Mouse (Mus musculus) CD4-positive, CD25-positive, alpha-beta regulatory T cell, adult 2 months (primary cell): ENCODE data around the gene Vmn1r205.
"Not testable (repeated sequence)": the region's sequence is repeated elsewhere in the genome, so short reads cannot be mapped to it uniquely, and the experiment has no call there.

Experiments used
- DNase-seq: peaks from one replicate; pipeline ENCODE4 v3.0.0-alpha.2; 2012; ENCODE audit warnings: low read depth, low spot score

The Vmn1r205 gene

GRCm38 (mm10) chr13:22592900-22593299, at the start of gene Vmn1r205:
Vmn1r205 (minus strand) TSS chr13:22593000.
- DNase-seq = no peak

GRCm38 (mm10) chr13:22624151-22624550, 31.4 kb upstream of the Vmn1r205 start, which contains the start of gene Vmn1r206:
Vmn1r206 (minus strand) TSS chr13:22624251.
- not testable (repeated sequence) for DNase-seq

- not testable (repeated sequence) for DNase-seq
Measured at GRCm38 (mm10) chr13:22583336-22583735, 9.5 kb downstream of the Vmn1r205 start.

DNA sequence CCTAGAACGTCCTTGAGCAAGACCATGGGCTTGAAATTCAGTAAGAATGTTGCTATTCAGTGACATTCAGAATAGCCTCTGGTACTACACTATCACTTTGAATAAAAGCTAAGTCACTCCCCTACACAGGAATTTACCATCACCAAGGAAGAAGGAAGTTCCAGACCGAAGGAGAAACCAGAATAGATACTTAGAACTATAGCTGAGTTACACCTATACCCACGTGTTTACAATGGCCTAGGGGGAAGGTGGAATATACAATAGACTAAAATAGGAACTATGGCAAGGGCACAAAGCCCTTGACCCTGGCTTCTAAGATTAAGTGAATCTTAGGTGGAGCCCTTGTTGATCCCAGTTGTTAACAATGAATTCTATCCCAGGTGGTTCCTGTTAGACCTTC, 17.9 kb downstream of the Vmn1r205 start:
- not testable (repeated sequence) for DNase-seq

GRCm38 (mm10) chr13:22552898-22553297, 39.9 kb downstream of the Vmn1r205 start, which contains the start of gene Vmn1r204:
Vmn1r204 (plus strand) TSS chr13:22553198.
- DNase-seq = not testable (repeated sequence)
